Mouse (Mus musculus) CH12.LX (cell line): ENCODE data around the gene Celf2. TPM values are rescaled to one million over a fixed set of nuclear protein-coding genes. Genes with fewer than 3 reads are reported as not detected.

Experiments used
- DNase-seq: peaks from one replicate; pipeline ENCODE4 v3.0.0-alpha.2; 2013; ENCODE audit errors: extremely low read depth
- H3K27ac ChIP-seq: 2 replicates; pipeline ENCODE4 v1.5.1; 2012; ENCODE audit warnings: low read depth, mild to moderate bottlenecking, control low read depth, moderate library complexity; ENCODE audit not compliant: insufficient read depth
- H3K27me3 ChIP-seq: replicated peaks from 2 replicates; pipeline ENCODE3; 2012; ENCODE audit warnings: inconsistent platforms
- H3K36me3 ChIP-seq, 2 experiments: replicated peaks in 1 of 2; 2 replicates each; pipeline versions ENCODE3 to v1.6.1; 2012; ENCODE audit warnings: inconsistent platforms in 1 of 2, low read length in 1 of 2, mild to moderate bottlenecking in 1 of 2, mixed read lengths in 1 of 2, moderate library complexity in 1 of 2; ENCODE audit not compliant: control insufficient read depth in 1 of 2, insufficient read depth in 1 of 2
- H3K4me1 ChIP-seq, 2 experiments: 2 replicates each; pipeline ENCODE4 v1.6.1; 2012; ENCODE audit warnings: inconsistent platforms in 1 of 2, moderate library complexity in 1 of 2; ENCODE audit not compliant: insufficient read depth in 2 of 2, control insufficient read depth in 1 of 2
- H3K4me2 ChIP-seq: 2 replicates; pipeline ENCODE4 v1.6.1; 2012; ENCODE audit warnings: low read depth, mild to moderate bottlenecking, control low read depth; ENCODE audit not compliant: poor library complexity, insufficient read depth, severe bottlenecking
- H3K4me3 ChIP-seq, 3 experiments: fragments of 150-350 bp in 1 of 3; sonication (generic) in 1 of 3; replicated peaks in 1 of 3; 2 replicates each; pipeline versions ENCODE3 to v1.5.1; 2011 to 2012; ENCODE audit warnings: low read depth in 2 of 3, low read length in 2 of 3, mild to moderate bottlenecking in 2 of 3, moderate library complexity in 2 of 3, control low read depth in 1 of 3, improper control_type of control experiment in 1 of 3, inconsistent platforms in 1 of 3, mixed read lengths in 1 of 3; ENCODE audit not compliant: poor library complexity in 1 of 3
- H3K79me2 ChIP-seq: replicated peaks from 2 replicates; pipeline ENCODE4 v1.6.1; 2012; ENCODE audit warnings: mild to moderate bottlenecking, moderate library complexity; ENCODE audit not compliant: control insufficient read depth, poor library complexity, insufficient read depth, severe bottlenecking; ENCODE audit errors: extremely low read depth
- H3K9ac ChIP-seq: 2 replicates; pipeline ENCODE4 v1.6.1; 2012; ENCODE audit warnings: low read depth, mild to moderate bottlenecking, control low read depth, moderate library complexity; ENCODE audit not compliant: insufficient read depth
- H3K9me3 ChIP-seq: replicated peaks from 2 replicates; pipeline ENCODE3; 2012; ENCODE audit warnings: low read length, inconsistent platforms, mixed read lengths
- BHLHE40 ChIP-seq: IDR thresholded peaks from 2 replicates; pipeline ENCODE4 v1.6.1; 2011; ENCODE audit warnings: mild to moderate bottlenecking, low read depth, low read length, improper control_type of control experiment
- E2F4 ChIP-seq: IDR thresholded peaks from 2 replicates; pipeline ENCODE4 v1.6.1; 2011; ENCODE audit warnings: low read depth, low read length, improper control_type of control experiment; ENCODE audit not compliant: insufficient replicate concordance
- EP300 ChIP-seq: IDR thresholded peaks from 2 replicates; pipeline ENCODE4 v1.6.1; 2011; ENCODE audit warnings: low read length, improper control_type of control experiment
- ETS1 ChIP-seq: conservative IDR thresholded peaks from 2 replicates; pipeline ENCODE4 v1.6.1; 2012; ENCODE audit warnings: low read depth, mild to moderate bottlenecking, inconsistent platforms, low read length, improper control_type of control experiment, moderate library complexity
- HCFC1 ChIP-seq: IDR thresholded peaks from 2 replicates; pipeline ENCODE4 v1.6.1; 2012; ENCODE audit warnings: low read depth, mild to moderate bottlenecking, inconsistent platforms, low read length, improper control_type of control experiment
- JUN ChIP-seq: IDR thresholded peaks from 2 replicates; pipeline ENCODE4 v1.6.1; 2011; ENCODE audit warnings: low read depth, mild to moderate bottlenecking, low read length, improper control_type of control experiment, moderate library complexity; ENCODE audit not compliant: insufficient read depth
- MAX ChIP-seq: IDR thresholded peaks from 2 replicates; pipeline ENCODE4 v1.6.1; 2011; ENCODE audit warnings: low read length, improper control_type of control experiment
- MEF2A ChIP-seq: IDR thresholded peaks from 2 replicates; pipeline ENCODE4 v1.6.1; 2014; ENCODE audit warnings: low read depth, mild to moderate bottlenecking, inconsistent platforms, low read length, improper control_type of control experiment, borderline replicate concordance
- MXI1 ChIP-seq: IDR thresholded peaks from 2 replicates; pipeline ENCODE4 v1.6.1; 2011; ENCODE audit warnings: mild to moderate bottlenecking, low read depth, low read length, improper control_type of control experiment
- NELFE ChIP-seq: IDR thresholded peaks from 2 replicates; pipeline ENCODE4 v1.6.1; 2011; ENCODE audit warnings: low read depth, low read length, improper control_type of control experiment
- NRF1 ChIP-seq: IDR thresholded peaks from 2 replicates; pipeline ENCODE4 v1.6.1; 2014; ENCODE audit warnings: low read depth, mild to moderate bottlenecking, inconsistent platforms, low read length, improper control_type of control experiment, moderate library complexity
- POLR2AphosphoS2 ChIP-seq: IDR thresholded peaks from 2 replicates; pipeline ENCODE4 v1.6.1; 2011; ENCODE audit warnings: low read depth, low read length, improper control_type of control experiment
- TBP ChIP-seq: conservative IDR thresholded peaks from 2 replicates; pipeline ENCODE4 v1.6.1; 2011; ENCODE audit warnings: low read depth, low read length, improper control_type of control experiment
- TCF12 ChIP-seq: IDR thresholded peaks from 2 replicates; pipeline ENCODE4 v1.6.1; 2014; ENCODE audit warnings: low read depth, mild to moderate bottlenecking, inconsistent platforms, low read length, improper control_type of control experiment
- USF1 ChIP-seq: IDR thresholded peaks from 2 replicates; pipeline ENCODE4 v1.6.1; 2014; ENCODE audit warnings: low read depth, mild to moderate bottlenecking, inconsistent platforms, low read length, improper control_type of control experiment
- ZNF384 ChIP-seq: IDR thresholded peaks from 2 replicates; pipeline ENCODE4 v1.6.1; 2012; ENCODE audit warnings: low read depth, low read length, improper control_type of control experiment, inconsistent platforms
- dilution Hi-C: fragments of 300-500 bp; cut with MboI; formaldehyde crosslinking; loops from 2 replicates; pipeline ENCODE4 v1.14.3; 2020; ENCODE audit warnings: low sequenced_read_pairs; ENCODE audit not compliant: extremely low pct_unique_long_range_greater_than_20kb, extremely low pct_ligation_motif_present
- in situ Hi-C: fragments of 300-500 bp; cut with MboI; formaldehyde crosslinking; loops from 3 replicates; pipeline ENCODE4 v1.14.3; 2019; ENCODE audit warnings: low sequenced_read_pairs, low pct_ligation_motif_present, low pct_unique_long_range_greater_than_20kb, mixed read lengths
- polyA plus RNA-seq: library from polyadenylated mRNA; unstranded; fragments of >175 nt; gene quantifications from 2 replicates; pipeline ENCODE4 v1.2.1, GENCODE M21; 2012; ENCODE audit warnings: low read depth; ENCODE audit not compliant: insufficient read length
- total RNA-seq, 2 experiments: library from RNA; depleted of rRNA; stranded (reverse); fragments of 300-350 nt in 1 of 2; fragments of >200 nt in 1 of 2; gene quantifications; 2 replicates each; pipeline ENCODE4 v1.2.3; 2012 to 2014

Gene Celf2
- total and polyA plus RNA-seq, 3 experiments = 51.0 to 143 (median 103) TPM

GRCm38 (mm10) chr2:6674401-6674800, 835.0 kb downstream of the Celf2 start:
- no peak overlapping the region for H3K9ac ChIP-seq
- TF ChIP-seq JUN (no peak), HCFC1 (no peak), POLR2AphosphoS2 (no peak), ZNF384 (no peak), MEF2A (no peak), USF1 (no peak), E2F4 (no peak), NELFE (no peak), TBP (no peak), BHLHE40 (no peak)
- no peaks in the 10 kb centered on the region for H3K9me3 ChIP-seq
- no peak overlapping the region for H3K4me2 ChIP-seq
- DNase-seq = no peak
- H3K27me3 ChIP-seq = no peaks in the 10 kb centered on the region
- H3K36me3 ChIP-seq = peaks cover 3 to 38% of the 10 kb centered on the region in 2 experiments
- in situ Hi-C loops = no loop called here
- peaks cover 28% of the 10 kb centered on the region for H3K79me2 ChIP-seq
- dilution Hi-C loops = no loop called here
- no peak overlapping the region for H3K27ac ChIP-seq
- peaks cover 0 to 37% of the 10 kb centered on the region in 2 experiments; a peak in 2 of 4 replicates for H3K4me1 ChIP-seq
- H3K4me3 ChIP-seq = no peak overlapping the region

DNA sequence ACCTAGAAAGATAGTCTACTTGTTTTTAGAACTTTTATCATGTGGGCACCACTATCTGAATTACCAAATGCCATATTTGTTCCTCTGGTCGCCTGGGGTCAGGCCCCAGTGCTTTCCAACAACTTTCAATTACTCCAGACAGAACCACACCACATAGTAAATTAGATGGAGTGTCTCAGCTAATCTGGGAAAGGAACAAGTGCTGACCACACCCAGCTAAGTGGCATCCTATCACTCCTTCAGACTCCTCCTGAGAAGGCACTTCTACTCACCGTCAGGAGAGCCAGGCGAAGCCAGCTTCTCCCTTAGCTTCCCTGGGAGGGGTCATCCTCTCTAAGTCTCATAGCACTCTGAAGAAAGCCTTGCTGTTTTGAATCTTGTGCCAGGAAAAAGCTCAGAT, 835.9 kb downstream of the Celf2 start:
- no peak overlapping the region for H3K4me2 ChIP-seq
- no peak for DNase-seq
- TF ChIP-seq NRF1 (no peak), EP300 (no peak), MXI1 (no peak), ETS1 (no peak), MEF2A (no peak), TCF12 (no peak), ZNF384 (no peak), JUN (no peak), USF1 (no peak), MAX (no peak)
- H3K4me3 ChIP-seq = no peak overlapping the region
- H3K27me3 ChIP-seq = no peaks in the 10 kb centered on the region
- in situ Hi-C loops (no loop called here), dilution Hi-C loops (no loop called here)
- H3K27ac ChIP-seq = no peak overlapping the region
- peaks cover 22% of the 10 kb centered on the region for H3K79me2 ChIP-seq
- peaks cover 0 to 46% of the 10 kb centered on the region in 2 experiments; a peak in 2 of 4 replicates for H3K4me1 ChIP-seq
- H3K9me3 ChIP-seq = no peaks in the 10 kb centered on the region
- no peak overlapping the region for H3K9ac ChIP-seq
- peaks cover 3 to 33% of the 10 kb centered on the region in 2 experiments for H3K36me3 ChIP-seq
